Mouse (Mus musculus) heart, postnatal 4 days (tissue): Measurements from ENCODE around the gene Drd3. TPM values are rescaled to one million over a fixed set of nuclear protein-coding genes. Genes with fewer than 3 reads are reported as not detected.

Experiments
- DNase-seq: peaks from one replicate; pipeline ENCODE4 v3.0.0; 2021
- total RNA-seq, 2 experiments: library from RNA; stranded (reverse); gene quantifications; 2 replicates each; pipeline ENCODE4 v1.2.3; 2021

Gene Drd3
- total RNA-seq = not detected

- DNase-seq = peak; percentile 49
Measured at GRCm38 (mm10) chr16:43753751-43754150, at the start of gene Drd3. Drd3 (plus strand) TSS chr16:43754026.

- DNase-seq = no peak
Measured at GRCm38 (mm10) chr16:43708335-43709061, 45.3 kb upstream of the Drd3 start.

GRCm38 (mm10) chr16:43709062-43709413 lies 44.8 kb upstream of the Drd3 start:
- no peak for DNase-seq

- no peak for DNase-seq
Measured at GRCm38 (mm10) chr16:43709432-43710133, 44.2 kb upstream of the Drd3 start.

- no peak for DNase-seq
Measured at GRCm38 (mm10) chr16:43710134-43710475, 43.7 kb upstream of the Drd3 start.

GRCm38 (mm10) chr16:43710651-43711050 lies 43.2 kb upstream of the Drd3 start:
- DNase-seq = peak; percentile 56

GRCm38 (mm10) chr16:43711361-43711760 lies 42.5 kb upstream of the Drd3 start:
- no peak for DNase-seq

- peak; percentile 19 for DNase-seq
Measured at GRCm38 (mm10) chr16:43724444-43724843, 29.4 kb upstream of the Drd3 start.

GRCm38 (mm10) chr16:43729506-43730221 lies 24.2 kb upstream of the Drd3 start:
- no peak for DNase-seq

GRCm38 (mm10) chr16:43730281-43730680 lies 23.5 kb upstream of the Drd3 start:
- no peak for DNase-seq

GRCm38 (mm10) chr16:43732496-43732895 lies 21.3 kb upstream of the Drd3 start:
- DNase-seq = no peak

- DNase-seq = no peak
Measured at GRCm38 (mm10) chr16:43732900-43733299, 20.9 kb upstream of the Drd3 start.

- no peak for DNase-seq
Measured at GRCm38 (mm10) chr16:43737933-43738332, 15.9 kb upstream of the Drd3 start.

GRCm38 (mm10) chr16:43740936-43741335 lies 12.9 kb upstream of the Drd3 start:
- no peak for DNase-seq

- DNase-seq = no peak
Measured at GRCm38 (mm10) chr16:43748424-43748823, 5.4 kb upstream of the Drd3 start.

GRCm38 (mm10) chr16:43752900-43753299 lies 926 bp upstream of the Drd3 start:
- no peak for DNase-seq

- DNase-seq = peak; percentile 63
Measured at GRCm38 (mm10) chr16:43772358-43772757, 18.5 kb downstream of the Drd3 start.

- no peak for DNase-seq
Measured at GRCm38 (mm10) chr16:43772766-43773165, 18.9 kb downstream of the Drd3 start.

GRCm38 (mm10) chr16:43773506-43773905 lies 19.7 kb downstream of the Drd3 start:
- no peak for DNase-seq

GRCm38 (mm10) chr16:43776886-43777285 lies 23.1 kb downstream of the Drd3 start:
- no peak for DNase-seq

GRCm38 (mm10) chr16:43799541-43799940 lies 45.7 kb downstream of the Drd3 start:
- DNase-seq = no peak

GRCm38 (mm10) chr16:43800119-43800721 lies 46.4 kb downstream of the Drd3 start:
- no peak for DNase-seq

GRCm38 (mm10) chr16:43801137-43801536 lies 47.3 kb downstream of the Drd3 start:
- DNase-seq = no peak
